Mouse (Mus musculus) embryonic facial prominence, embryonic 11.5 days (tissue): ENCODE measurements around the gene Trappc1. TPM values are rescaled to one million over a fixed set of nuclear protein-coding genes. Genes with fewer than 3 reads are reported as not detected.

Experiments used
- ATAC-seq: fragments of 200-750 bp; cut with Nextera tagmentation; replicated peaks from 2 replicates; pipeline ENCODE4 v1.8.0; 2017; ENCODE audit warnings: low read depth; ENCODE audit not compliant: insufficient number of reproducible peaks, low FRiP score, low TSS enrichment
- DNase-seq: peaks from one replicate; pipeline ENCODE4 v3.0.0-alpha.2; 2015; ENCODE audit warnings: low spot score
- H3K27ac ChIP-seq: fragments of 300-500 bp; sonication (generic); replicated peaks from 2 replicates; pipeline ENCODE4 v1.5.1; 2014; ENCODE audit warnings: mild to moderate bottlenecking, low read depth, low read length, control low read depth
- H3K27me3 ChIP-seq: fragments of 300-500 bp; sonication (generic); 2 replicates; pipeline ENCODE4 v1.6.1; 2014; ENCODE audit warnings: mild to moderate bottlenecking, low read length, moderate library complexity, mixed read lengths; ENCODE audit not compliant: control insufficient read depth, insufficient read depth
- H3K36me3 ChIP-seq: fragments of 300-500 bp; sonication (generic); replicated peaks from 2 replicates; pipeline ENCODE4 v1.6.1; 2014; ENCODE audit warnings: low read depth, mild to moderate bottlenecking, low read length, moderate library complexity, mixed read lengths; ENCODE audit not compliant: control insufficient read depth, insufficient read depth
- H3K4me1 ChIP-seq: fragments of 300-500 bp; sonication (generic); 2 replicates; pipeline ENCODE4 v1.6.1; 2014; ENCODE audit warnings: low read length, mixed read lengths; ENCODE audit not compliant: control insufficient read depth, insufficient read depth
- H3K4me2 ChIP-seq: fragments of 300-500 bp; sonication (generic); 2 replicates; pipeline ENCODE4 v1.6.1; 2014; ENCODE audit warnings: low read depth, mild to moderate bottlenecking, control low read depth, low read length, moderate library complexity
- H3K4me3 ChIP-seq: fragments of 300-500 bp; sonication (generic); 2 replicates; pipeline ENCODE4 v1.5.1; 2014; ENCODE audit warnings: low read depth, low read length, control low read depth
- H3K9ac ChIP-seq: fragments of 300-500 bp; sonication (generic); replicated peaks from 2 replicates; pipeline ENCODE4 v1.6.1; 2014; ENCODE audit warnings: mild to moderate bottlenecking, control low read depth, low read length
- H3K9me3 ChIP-seq: fragments of 300-500 bp; sonication (generic); replicated peaks from 2 replicates; pipeline ENCODE4 v1.6.1; 2016; ENCODE audit warnings: mild to moderate bottlenecking, low read length, inconsistent platforms, mixed read lengths; ENCODE audit not compliant: control insufficient read depth
- WGBS: fragments of 180-500 bp; shearing (Covaris S2); extraction: QIAGEN DNeasy Blood & Tissue Kit; methylation state at CpG from one replicate; pipeline ENCODE4 v1.1.7; 2014; 5-methylcytosine and 5-hydroxymethylcytosine counted together
- polyA plus RNA-seq: library from polyadenylated mRNA; unstranded; fragments of >200 nt; fragmentation: Nextera tagmentation; extraction: Ambion mirVana; gene quantifications from 2 replicates; pipeline ENCODE4 v1.2.1, GENCODE M21; 2014

The Trappc1 gene
- polyA plus RNA-seq, 1 experiment from 2014 or later, result 184 TPM

DNA sequence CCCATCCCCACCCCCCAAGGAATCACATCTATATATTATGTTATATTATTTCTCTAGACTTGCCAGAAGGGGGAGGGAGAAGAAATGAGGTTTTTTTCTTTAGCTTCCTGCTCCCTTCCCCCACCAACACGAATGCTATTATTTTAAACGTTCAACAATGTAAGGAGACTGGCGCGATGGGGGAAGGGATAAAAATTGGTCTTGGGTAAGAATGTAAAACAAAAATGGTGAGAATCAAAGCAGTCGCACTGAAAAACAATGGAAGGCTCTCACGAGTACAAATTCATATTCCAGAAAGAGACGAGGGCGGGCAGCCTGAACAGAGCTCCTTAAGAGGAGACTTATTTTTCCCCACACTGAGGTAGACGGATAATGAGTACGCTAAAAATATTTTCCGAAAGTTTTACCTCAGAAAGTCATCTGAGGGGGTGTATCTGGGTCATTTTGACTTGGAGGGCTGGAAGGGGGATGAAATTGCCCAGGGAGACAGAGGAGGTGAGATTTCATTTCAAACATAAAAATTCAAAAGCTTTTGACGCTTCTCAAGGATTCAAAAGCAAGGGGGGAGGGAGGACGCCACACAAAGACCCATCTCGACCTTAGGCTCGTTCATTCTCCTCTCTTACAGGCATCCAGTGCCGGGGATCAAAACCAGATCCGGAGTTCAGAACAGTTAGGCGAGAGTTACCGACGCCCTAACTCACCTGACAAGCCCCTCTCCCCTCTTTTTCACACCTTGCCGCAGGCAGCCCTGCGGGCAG lies 43.3 kb downstream of the Trappc1 start:
- no peak for ATAC-seq
- H3K36me3 ChIP-seq, result peaks cover 7% of the 10 kb centered on the region
- H3K9ac ChIP-seq, result peak overlapping the region; percentile 100
- H3K27me3 ChIP-seq, result no peaks in the 10 kb centered on the region
- peak overlapping the region; percentile 99 for H3K27ac ChIP-seq
- peak overlapping the region; percentile 99 for H3K4me3 ChIP-seq
- no peaks in the 10 kb centered on the region for H3K9me3 ChIP-seq
- WGBS, result under 1% methylated on average over 22 of the region's 22 CpGs
- peaks cover 15% of the 10 kb centered on the region for H3K4me1 ChIP-seq
- H3K4me2 ChIP-seq, result peak overlapping the region; percentile 90
- peak; percentile 64 for DNase-seq

DNA sequence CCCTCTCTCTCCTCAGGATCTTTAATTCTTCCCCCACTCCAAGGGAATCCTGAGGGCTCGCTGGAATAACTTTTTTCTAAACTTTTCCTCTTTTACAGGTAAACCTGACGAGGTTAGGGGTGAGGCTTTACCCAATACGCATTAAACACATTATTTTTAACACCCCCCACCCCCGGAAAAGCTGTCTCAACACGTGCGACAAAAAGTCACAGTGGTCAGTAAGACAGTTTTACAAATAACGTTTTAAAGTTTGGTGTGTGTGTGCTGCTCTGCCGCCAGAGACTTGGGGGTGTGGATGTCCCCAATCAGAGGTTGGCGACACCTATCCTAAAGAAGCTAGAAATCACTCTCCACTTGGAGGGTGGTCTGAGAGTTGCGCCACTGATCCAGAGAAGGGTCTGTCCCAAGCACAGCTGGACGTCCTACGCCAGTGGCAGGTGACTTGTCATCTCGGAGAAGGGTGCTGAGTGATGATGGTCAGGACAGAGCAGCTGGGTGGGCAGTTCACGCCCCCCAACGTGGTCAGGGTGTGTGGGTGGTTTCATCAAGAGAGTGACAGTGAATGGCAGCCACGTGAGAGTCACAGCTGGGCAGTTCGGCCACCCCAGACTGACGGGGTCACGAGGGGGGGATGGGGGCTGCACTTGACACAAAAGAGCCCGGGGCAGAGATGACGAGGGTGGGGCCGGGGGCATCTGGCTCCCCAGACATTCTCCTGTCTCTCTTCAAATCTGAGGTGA lies 44.0 kb downstream of the Trappc1 start:
- WGBS, result under 1% methylated on average over 22 of the region's 22 CpGs
- peak; percentile 54 for DNase-seq
- 0 out of 2 replicates have a peak, but pooled peaks have one; percentile 5 for ATAC-seq
- peaks cover 13% of the 10 kb centered on the region for H3K4me1 ChIP-seq
- H3K4me2 ChIP-seq, result peak overlapping the region; percentile 90
- H3K36me3 ChIP-seq, result peaks cover 7% of the 10 kb centered on the region
- peak overlapping the region; percentile 99 for H3K27ac ChIP-seq
- peak overlapping the region; percentile 100 for H3K9ac ChIP-seq
- H3K27me3 ChIP-seq, result no peaks in the 10 kb centered on the region
- H3K4me3 ChIP-seq, result peak overlapping the region; percentile 99
- H3K9me3 ChIP-seq, result no peaks in the 10 kb centered on the region

DNA sequence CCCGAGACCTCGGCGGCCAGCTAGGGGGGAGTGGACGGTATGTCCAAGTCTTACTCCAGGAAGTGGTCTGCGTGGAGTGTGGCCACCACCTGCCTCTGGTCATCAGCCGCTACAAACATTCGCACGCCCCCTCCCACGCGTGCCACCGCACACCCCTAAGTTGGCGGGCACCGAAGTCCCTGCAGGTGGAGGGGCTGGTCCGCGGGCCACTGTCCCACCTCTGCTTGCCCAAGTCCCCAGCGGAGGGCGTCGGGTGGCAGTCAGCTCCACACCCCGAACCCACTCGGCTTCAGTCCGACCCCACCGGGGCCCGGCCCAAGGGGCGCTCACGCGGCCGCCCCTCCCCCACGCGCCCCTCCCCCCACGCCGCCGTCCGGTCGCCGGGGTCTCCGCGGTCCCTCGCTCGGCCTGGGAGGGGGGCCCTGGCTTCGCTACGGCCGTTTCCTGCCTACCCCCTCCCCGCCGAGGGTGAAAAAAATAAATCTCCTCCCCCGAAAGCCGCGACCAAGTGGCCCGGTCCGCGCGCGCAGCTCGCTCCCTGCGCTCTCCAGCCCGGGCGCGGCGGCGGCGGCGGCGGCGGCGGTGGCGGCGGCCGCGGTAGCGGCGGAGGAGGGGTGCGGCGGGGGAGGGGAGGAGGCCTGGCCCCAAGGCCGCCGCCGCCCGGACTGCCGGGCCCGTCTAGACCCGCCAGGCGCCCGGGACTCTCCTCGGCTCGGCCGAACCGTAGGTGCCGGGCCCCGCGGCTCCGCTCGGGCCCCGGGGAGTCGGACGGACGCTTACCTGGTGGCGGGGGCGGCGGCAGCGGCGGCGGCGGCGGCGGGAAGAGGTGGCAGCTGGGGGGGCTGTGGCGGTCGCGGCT lies 44.8 kb downstream of the Trappc1 start:
- Histone ChIP-seq H3K27me3 (no peaks in the 10 kb centered on the region), H3K4me2 (peak overlapping the region; percentile 90), H3K9me3 (no peaks in the 10 kb centered on the region), H3K4me1 (peaks cover 13% of the 10 kb centered on the region), H3K27ac (peak overlapping the region; percentile 99), H3K4me3 (peak overlapping the region; percentile 99), H3K36me3 (peaks cover 1% of the 10 kb centered on the region), H3K9ac (peak overlapping the region; percentile 100)
- WGBS, result 0% methylated on average over 56 of the region's 106 CpGs
- peak; percentile 53 for DNase-seq
- ATAC-seq, result 0 out of 2 replicates have a peak, but pooled peaks have one; percentile 2

DNA sequence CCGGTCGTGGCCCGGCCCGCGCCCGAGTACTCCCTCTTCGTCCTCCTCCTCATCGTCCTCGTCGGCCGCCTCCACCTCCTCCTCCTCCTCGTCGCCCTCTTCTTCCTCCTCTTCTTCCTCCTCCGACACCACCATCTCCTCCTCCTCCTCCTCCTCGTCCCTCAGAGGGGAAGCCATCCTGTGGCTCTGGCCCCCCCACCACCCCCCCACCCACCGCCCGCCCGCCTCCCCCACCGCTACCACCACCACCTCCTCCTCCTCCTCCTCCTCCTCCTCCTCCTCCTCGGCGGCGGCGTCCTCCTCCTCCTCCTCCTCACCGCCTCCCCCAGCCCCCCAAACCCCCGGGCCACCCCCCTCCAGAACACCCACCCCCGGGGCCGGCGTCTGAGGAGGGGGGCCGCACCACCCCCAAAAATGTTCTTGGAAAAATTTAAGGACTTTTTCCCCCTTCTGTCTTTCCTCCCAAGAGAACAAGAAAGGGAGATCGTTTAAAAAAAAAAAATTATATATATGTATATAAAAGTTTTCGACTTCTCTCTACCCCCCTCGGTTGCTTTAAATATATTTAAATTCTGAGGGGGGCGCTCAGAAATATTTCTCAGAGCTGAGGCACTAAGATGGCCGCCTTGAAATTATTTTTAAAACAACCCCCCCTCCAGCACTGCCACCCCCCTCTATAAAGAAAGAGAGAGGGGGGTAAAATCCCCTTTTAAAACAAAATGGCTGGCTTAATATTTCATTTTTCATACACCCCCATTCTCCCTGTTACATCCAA lies 45.6 kb downstream of the Trappc1 start, which contains the start of gene Chd3:
Gene Chd3, minus strand, starts transcription at position 192 of the 775 bp plus-strand sequence.
- Histone ChIP-seq H3K4me3 (peak within 1 kb of the TSS; percentile 99), H3K4me2 (peak within 1 kb of the TSS; percentile 90)
- peak; percentile 34 for DNase-seq

DNA sequence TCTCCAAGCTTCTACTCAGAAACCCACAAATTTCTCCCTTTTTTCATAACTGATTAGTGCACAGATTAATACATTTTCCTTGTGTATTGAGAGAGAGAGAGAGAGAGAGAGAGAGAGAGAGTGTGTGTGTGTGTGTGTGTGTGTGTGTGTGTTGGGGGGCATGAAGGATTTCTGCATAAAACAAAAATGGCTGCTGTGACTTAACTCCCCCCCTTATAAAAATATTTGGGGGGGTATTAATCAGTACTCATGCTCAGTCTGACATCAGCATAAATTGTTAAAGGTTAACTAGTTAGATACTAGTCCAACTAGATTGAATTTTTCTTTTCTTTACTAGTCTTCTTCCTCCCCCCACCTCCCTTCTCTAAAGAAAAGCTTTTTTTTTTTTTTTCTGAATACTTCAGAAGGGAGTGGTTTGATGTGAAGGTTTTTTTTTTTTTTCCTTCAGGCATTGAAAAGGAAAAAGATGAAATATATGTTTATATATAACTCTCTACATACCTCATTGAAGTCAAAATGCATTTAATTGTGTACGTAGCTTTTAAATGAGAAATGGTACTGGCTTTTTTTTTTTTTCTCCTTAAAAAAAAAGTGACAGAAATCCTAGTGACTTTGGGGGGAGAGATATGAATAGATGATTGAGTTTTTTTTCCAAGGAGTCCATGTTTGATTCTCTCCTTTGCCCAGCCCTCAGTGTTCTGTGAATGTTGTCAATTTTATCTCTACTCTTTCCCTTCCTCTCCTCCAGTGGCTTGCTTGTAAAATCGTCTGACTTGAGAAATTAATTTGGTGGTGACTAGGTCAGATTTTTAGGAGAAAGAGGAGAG lies 46.4 kb downstream of the Trappc1 start:
- WGBS, result 27% methylated on average over 2 of the region's 2 CpGs
- ATAC-seq, result no peak
- DNase-seq, result peak; percentile 21
- Histone ChIP-seq H3K4me3 (peak overlapping the region; percentile 99), H3K9me3 (no peaks in the 10 kb centered on the region), H3K4me2 (peak overlapping the region; percentile 90), H3K9ac (peak overlapping the region; percentile 100), H3K27me3 (no peaks in the 10 kb centered on the region), H3K36me3 (no peaks in the 10 kb centered on the region; the same call in 1 of the 2 replicates), H3K4me1 (peaks cover 4% of the 10 kb centered on the region), H3K27ac (peak overlapping the region; percentile 99)

More for the DNA sequence above, 45.6 kb downstream of the Trappc1 start, which contains the start of gene Chd3:
- no peaks in the 10 kb centered on the region for H3K27me3 ChIP-seq
- H3K27ac ChIP-seq, result peak within 1 kb of the TSS; percentile 99
- WGBS, result 10% methylated on average over 6 of the region's 34 CpGs
- peak within 1 kb of the TSS; percentile 100 for H3K9ac ChIP-seq
- ATAC-seq, result no peak
- H3K36me3 ChIP-seq, result no peaks in the 10 kb centered on the region; the same call in 1 of the 2 replicates
- H3K9me3 ChIP-seq, result no peaks in the 10 kb centered on the region
- H3K4me1 ChIP-seq, result peaks cover 12% of the 10 kb centered on the region

DNA sequence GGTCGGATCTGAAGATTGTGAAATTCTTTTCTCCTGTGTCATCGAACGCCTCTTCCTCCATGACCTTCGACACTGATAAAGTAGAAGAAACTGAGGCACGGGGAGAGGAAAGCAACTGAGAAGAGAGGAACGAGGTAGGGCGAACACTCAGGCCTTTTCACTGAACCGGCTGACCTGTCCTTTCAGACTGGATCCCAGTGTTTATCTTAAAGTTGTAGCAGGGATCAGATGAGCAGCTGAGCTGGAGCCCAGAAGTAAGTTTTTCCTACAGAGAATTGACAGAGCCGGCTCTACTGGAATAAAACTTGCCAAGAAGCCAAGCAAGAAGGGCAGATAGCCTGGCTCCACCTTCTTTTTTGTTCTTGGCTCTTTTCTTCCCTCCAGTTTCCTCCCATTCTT lies 47.0 kb downstream of the Trappc1 start:
- Histone ChIP-seq H3K4me1 (no peaks in the 10 kb centered on the region; the same call in 1 of the 2 replicates), H3K9ac (peak overlapping the region; percentile 39)

More for the DNA sequence above, 47.0 kb downstream of the Trappc1 start:
- no peaks in the 10 kb centered on the region; the same call in 1 of the 2 replicates for H3K36me3 ChIP-seq
- H3K4me2 ChIP-seq, result peak overlapping the region; percentile 29; the same call in 1 of the 2 replicates
- peak overlapping the region; percentile 10; the same call in 1 of the 2 replicates for H3K4me3 ChIP-seq
- 18% methylated on average over 9 of the region's 9 CpGs for WGBS
- H3K9me3 ChIP-seq, result no peaks in the 10 kb centered on the region
- H3K27me3 ChIP-seq, result no peaks in the 10 kb centered on the region
- H3K27ac ChIP-seq, result peak overlapping the region; percentile 41
- ATAC-seq (no peak), DNase-seq (no peak)
